Mouse (Mus musculus): ENCODE data around the gene Triobp.

DNA sequence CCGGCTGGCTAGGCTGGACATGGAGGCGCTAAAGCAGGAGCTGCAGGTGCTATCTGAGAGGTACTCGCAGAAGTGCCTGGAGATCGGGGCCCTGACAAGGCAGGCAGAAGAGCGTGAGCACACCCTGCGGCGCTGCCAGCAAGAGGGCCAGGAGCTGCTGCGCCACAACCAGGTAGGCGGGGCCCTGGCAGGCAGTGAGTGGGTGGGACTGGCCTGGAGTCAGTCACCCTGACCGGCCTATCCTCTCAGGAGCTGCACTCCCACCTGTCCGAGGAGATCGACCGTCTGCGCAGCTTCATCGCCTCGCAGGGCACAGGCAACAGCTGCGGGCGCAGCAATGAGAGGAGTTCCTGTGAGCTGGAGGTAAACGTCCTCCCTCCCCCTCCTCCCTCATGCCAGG, 54.5 kb downstream of the Triobp start:
- TF ChIP-seq CTCF (IDR thresholded peaks at IDR 0.05; ENCODE audit: low read depth) (no peak), EP300 (optimal IDR thresholded peaks at IDR 0.05) (no peak)
